Mouse (Mus musculus) liver, postnatal 0 days (tissue): ENCODE data around the gene Pkd1. TPM values are rescaled to one million over a fixed set of nuclear protein-coding genes. Genes with fewer than 3 reads are reported as not detected.

Experiments
- ATAC-seq: fragments of 200-750 bp; cut with Nextera tagmentation; 2 replicates; pipeline ENCODE4 v1.8.0; 2017; ENCODE audit warnings: mild to moderate bottlenecking, moderate library complexity
- DNase-seq: peaks from one replicate; pipeline ENCODE4 v3.0.0-alpha.2; 2016
- H3K27ac ChIP-seq: fragments of 300-500 bp; sonication (generic); 2 replicates; pipeline ENCODE4 v1.5.1; 2014; ENCODE audit warnings: antibody characterized with exemption, moderate library complexity, mild to moderate bottlenecking, low read depth
- H3K27me3 ChIP-seq: fragments of 300-500 bp; sonication (generic); 2 replicates; pipeline ENCODE4 v1.6.1; 2014; ENCODE audit warnings: low read length, control low read depth, mixed read lengths; ENCODE audit not compliant: insufficient read depth
- H3K36me3 ChIP-seq: fragments of 300-500 bp; sonication (generic); replicated peaks from 2 replicates; pipeline ENCODE4 v1.6.1; 2014; ENCODE audit warnings: mild to moderate bottlenecking, control low read depth, low read length, moderate library complexity, mixed read lengths; ENCODE audit not compliant: insufficient read depth
- H3K4me1 ChIP-seq: fragments of 300-500 bp; sonication (generic); 2 replicates; pipeline ENCODE4 v1.6.1; 2014; ENCODE audit warnings: antibody characterized with exemption, mild to moderate bottlenecking, control low read depth; ENCODE audit not compliant: insufficient read depth
- H3K4me2 ChIP-seq: fragments of 300-500 bp; sonication (generic); 2 replicates; pipeline ENCODE4 v1.6.1; 2014; ENCODE audit warnings: low read depth, mild to moderate bottlenecking, low read length, moderate library complexity, mixed read lengths
- H3K4me3 ChIP-seq: fragments of 300-500 bp; sonication (generic); 2 replicates; pipeline ENCODE4 v1.5.1; 2014; ENCODE audit warnings: low read depth, low read length
- H3K9ac ChIP-seq: fragments of 300-500 bp; sonication (generic); replicated peaks from 2 replicates; pipeline ENCODE4 v1.6.1; 2014; ENCODE audit warnings: mild to moderate bottlenecking, moderate library complexity
- H3K9me3 ChIP-seq: fragments of 300-500 bp; sonication (generic); 2 replicates; pipeline ENCODE4 v1.6.1; 2016; ENCODE audit warnings: mild to moderate bottlenecking, control low read depth, low read length, mixed read lengths
- CTCF ChIP-seq: sonication (generic); IDR thresholded peaks from 2 replicates; pipeline ENCODE4 v1.5.1; 2016; ENCODE audit warnings: antibody characterized with exemption, low read depth
- EP300 ChIP-seq: IDR thresholded peaks from 2 replicates; pipeline ENCODE4 v1.6.1; 2016; ENCODE audit warnings: antibody characterized with exemption, low read depth, mild to moderate bottlenecking
- WGBS: fragments of 180-500 bp; shearing (Covaris S2); extraction: QIAGEN DNeasy Blood & Tissue Kit; methylation state at CpG from one replicate; pipeline ENCODE4 v1.1.7; 2014; ENCODE audit not compliant: insufficient replicate concordance; 5-methylcytosine and 5-hydroxymethylcytosine counted together
- polyA plus RNA-seq: library from polyadenylated mRNA; unstranded; fragments of >200 nt; fragmentation: Nextera tagmentation; extraction: Ambion mirVana; gene quantifications from 2 replicates; pipeline ENCODE4 v1.2.1, GENCODE M21; 2015

Gene Pkd1
- polyA plus RNA-seq, 1 experiment from 2014 or later = 2.8 TPM

- ATAC-seq (no peak), DNase-seq (no peak)
- Histone ChIP-seq H3K4me1 (peaks cover 13% of the 10 kb centered on the region), H3K27ac (no peak overlapping the region; the same call in 1 of the 2 replicates), H3K27me3 (no peaks in the 10 kb centered on the region), H3K9ac (no peak overlapping the region), H3K36me3 (peaks cover 5% of the 10 kb centered on the region; the same call in 1 of the 2 replicates), H3K9me3 (no peaks in the 10 kb centered on the region), H3K4me2 (no peak overlapping the region), H3K4me3 (no peak overlapping the region)
- TF ChIP-seq EP300 (no peak), CTCF (no peak)
- WGBS = 71% methylated on average over 5 of the region's 5 CpGs
These were observed 89.9 kb downstream of the Pkd1 start for GRCm38 (mm10) chr17:24639571-24639988.

- no peaks in the 10 kb centered on the region for H3K27me3 ChIP-seq
- no peak for TF ChIP-seq EP300
- no peak for TF ChIP-seq CTCF
- H3K4me2 ChIP-seq = no peak overlapping the region
- ATAC-seq (no peak), DNase-seq (no peak)
- no peak overlapping the region for H3K27ac ChIP-seq
- H3K4me1 ChIP-seq = peaks cover 17% of the 10 kb centered on the region
- no peaks in the 10 kb centered on the region for H3K9me3 ChIP-seq
- no peak overlapping the region for H3K9ac ChIP-seq
- peaks cover 5% of the 10 kb centered on the region; the same call in 1 of the 2 replicates for H3K36me3 ChIP-seq
- no peak overlapping the region for H3K4me3 ChIP-seq
- WGBS = 82% methylated on average over 7 of the region's 7 CpGs
These were observed 90.5 kb downstream of the Pkd1 start for GRCm38 (mm10) chr17:24640119-24640518.

GRCm38 (mm10) chr17:24640581-24640980, 90.9 kb downstream of the Pkd1 start:
- ATAC-seq = no peak

GRCm38 (mm10) chr17:24641944-24642343, 92.3 kb downstream of the Pkd1 start:
- ATAC-seq = no peak
- H3K36me3 ChIP-seq = peaks cover 5% of the 10 kb centered on the region; the same call in 1 of the 2 replicates
- DNase-seq = no peak
- H3K9ac ChIP-seq = no peak overlapping the region
- no peak overlapping the region for H3K4me2 ChIP-seq
- no peaks in the 10 kb centered on the region for H3K27me3 ChIP-seq
- 86% methylated on average over 14 of the region's 14 CpGs for WGBS
- peaks cover 17% of the 10 kb centered on the region for H3K4me1 ChIP-seq
- H3K27ac ChIP-seq = no peak overlapping the region
- no peaks in the 10 kb centered on the region for H3K9me3 ChIP-seq
- TF ChIP-seq CTCF (no peak), EP300 (no peak)
- no peak overlapping the region for H3K4me3 ChIP-seq

More at GRCm38 (mm10) chr17:24640581-24640980, 90.9 kb downstream of the Pkd1 start:
- Histone ChIP-seq H3K27me3 (no peaks in the 10 kb centered on the region), H3K36me3 (peaks cover 5% of the 10 kb centered on the region; the same call in 1 of the 2 replicates), H3K9ac (no peak overlapping the region), H3K4me1 (peaks cover 21% of the 10 kb centered on the region), H3K4me3 (no peak overlapping the region), H3K27ac (no peak overlapping the region), H3K4me2 (no peak overlapping the region), H3K9me3 (no peaks in the 10 kb centered on the region)
- 87% methylated on average over 15 of the region's 15 CpGs for WGBS
- DNase-seq = no peak
- TF ChIP-seq CTCF (no peak), EP300 (no peak)

- Histone ChIP-seq H3K27me3 (no peaks in the 10 kb centered on the region), H3K4me1 (peaks cover 14% of the 10 kb centered on the region), H3K27ac (no peak overlapping the region), H3K36me3 (peaks cover 5% of the 10 kb centered on the region; the same call in 1 of the 2 replicates), H3K4me3 (no peak overlapping the region), H3K9me3 (no peaks in the 10 kb centered on the region), H3K4me2 (no peak overlapping the region), H3K9ac (no peak overlapping the region)
- DNase-seq = no peak
- TF ChIP-seq CTCF (no peak), EP300 (no peak)
- no peak for ATAC-seq
- 80% methylated on average over 6 of the region's 6 CpGs for WGBS
These were observed 93.2 kb downstream of the Pkd1 start for GRCm38 (mm10) chr17:24642791-24643343.

- Histone ChIP-seq H3K4me1 (peaks cover 14% of the 10 kb centered on the region), H3K27ac (peak overlapping the region; percentile 80), H3K4me2 (0 out of 2 replicates have a peak overlapping the region, but pooled peaks have one; percentile 22), H3K9ac (peak overlapping the region; percentile 38), H3K4me3 (no peak overlapping the region), H3K27me3 (0 out of 2 replicates have a peak, but pooled peaks cover under 1% of the 10 kb centered on the region), H3K9me3 (no peaks in the 10 kb centered on the region), H3K36me3 (peaks cover 5% of the 10 kb centered on the region; the same call in 1 of the 2 replicates)
- 36% methylated on average over 7 of the region's 7 CpGs for WGBS
- peak; percentile 37; the same call in 1 of the 2 replicates for ATAC-seq
- DNase-seq = no peak
- TF ChIP-seq EP300 (no peak), CTCF (no peak)
These were observed 94.5 kb downstream of the Pkd1 start for GRCm38 (mm10) chr17:24644030-24644715.
